ENCODE assay signal across 1 mouse cellular context in genomic region chr9:37613182-37613910, GRCm38 (mm10).
TF ChIP-seq lines count a peak whose summit lies in the region.

TSS of gene Spa17 (minus strand) at chr9:37613722.

TF ChIP-seq in CH12.LX, 34 proteins besides CTCF, POLR2A, EP300 and RAD21 (continued from another document):
- TF ChIP-seq ZNF384 (IDR thresholded peaks at IDR 0.05; ENCODE audit: low read depth, low read length) (peak; percentile 100), SIN3A (IDR thresholded peaks at IDR 0.05; ENCODE audit: low read length) (peak; percentile 98), POLR2AphosphoS2 (IDR thresholded peaks at IDR 0.05; ENCODE audit: low read depth, low read length) (no peak), SMC3 (IDR thresholded peaks at IDR 0.05; ENCODE audit: low read depth, low read length) (no peak), MAFK (IDR thresholded peaks at IDR 0.05; ENCODE audit: insufficient replicate concordance, low read length) (no peak), IRF4 (IDR thresholded peaks at IDR 0.05; ENCODE audit: low read depth, low read length) (no peak), MXI1 (IDR thresholded peaks at IDR 0.05; ENCODE audit: low read depth, low read length) (peak; percentile 88), KAT2A (IDR thresholded peaks at IDR 0.05; ENCODE audit: insufficient replicate concordance, low read length) (0 out of 2 replicates have a peak, but pooled peaks have one; percentile 28), JUND (conservative IDR thresholded peaks at IDR 0.05; ENCODE audit: low read depth, low read length) (no peak), ZC3H11A (IDR thresholded peaks at IDR 0.05; ENCODE audit: low read depth, low read length) (no peak), NRF1 (IDR thresholded peaks at IDR 0.05; ENCODE audit: low read depth, low read length) (peak; percentile 55; the same call in 1 of the 2 replicates), ELF1 (IDR thresholded peaks at IDR 0.05; ENCODE audit: low read depth, low read length) (peak; percentile 82), MAZ (IDR thresholded peaks at IDR 0.05; ENCODE audit: low read depth, low read length) (peak; percentile 29; the same call in 1 of the 2 replicates)
